ENCODE assay signal across 13 mouse cellular contexts in genomic region chr2:148743001-148743400, GRCm38 (mm10). TPM values are rescaled to one million over a fixed set of nuclear protein-coding genes. Genes with fewer than 3 reads are reported as not detected.
DNase-seq lines count a peak whose midpoint lies in the region; ATAC-seq lines count a peak whose summit lies in the region.
"Had no signal": no experiment of that assay in that cellular context is flagged by ENCODE, and none has a peak within 500 bp of the region (broad histone marks: within the 10 kb centered on the region; RNA-seq: fewer than 3 reads in every experiment).

No protein-coding gene starts in this region.

- H3K27me3 ChIP-seq in kidney, embryonic 15.5 days = no peaks in the 10 kb centered on the region
- H3K27me3 ChIP-seq: limb, embryonic 13.5 days had no signal

- no peaks in the 10 kb centered on the region for H3K36me3 ChIP-seq in kidney, embryonic 15.5 days
- H3K36me3 ChIP-seq: limb, embryonic 13.5 days had no signal

- 81% methylated on average over 3 of the region's 3 CpGs for whole genome bisulfite sequencing in kidney, embryonic 15.5 days

- H3K27ac ChIP-seq in kidney, embryonic 15.5 days = no peak overlapping the region
- H3K27ac ChIP-seq: limb, embryonic 13.5 days had no signal

- H3K9me3 ChIP-seq in kidney, embryonic 15.5 days (replicated peaks) = no peaks in the 10 kb centered on the region
- H3K9me3 ChIP-seq: limb, embryonic 13.5 days had no signal

- DNase-seq in kidney, adult 11 months = peak; percentile 21
- DNase-seq in cerebellum, adult 11-12 months = peak; percentile 97
- peak; percentile 21 to 23 for DNase-seq in frontal cortex, postnatal 10 days (ENCODE audit: low spot score in 2 of 2)
- DNase-seq in right cerebral cortex, adult 18-20 months = peak; percentile 67
- no peak for DNase-seq in adrenal gland, adult 2 months
- DNase-seq in embryo, embryonic 10.5 days (ENCODE audit: low spot score) = no peak
- DNase-seq: embryo, embryonic 11 days; lung, postnatal 36 days had no signal

- H3K9ac ChIP-seq in kidney, embryonic 15.5 days = no peak overlapping the region
- H3K9ac ChIP-seq: limb, embryonic 13.5 days had no signal

- ATAC-seq in kidney, embryonic 15.5 days (replicated peaks; ENCODE audit: low FRiP score) = no peak
- no peak for ATAC-seq in erythroid progenitor cell, adult 5-6 weeks (replicated peaks; ENCODE audit: low FRiP score, poor library complexity, severe bottlenecking)

- H3K4me2 ChIP-seq in kidney, embryonic 15.5 days = no peak overlapping the region
- H3K4me2 ChIP-seq: limb, embryonic 13.5 days had no signal

- no peak overlapping the region for H3K4me3 ChIP-seq in kidney, embryonic 15.5 days (replicated peaks)
- H3K4me3 ChIP-seq: limb, embryonic 13.5 days; myocyte had no signal

- H3K4me1 ChIP-seq in kidney, embryonic 15.5 days = no peaks in the 10 kb centered on the region
- H3K4me1 ChIP-seq: limb, embryonic 13.5 days had no signal

RNA-seq across cellular contexts. Expression of gene Cstl1, which starts 7.2 kb away (rescaled TPM):
- polyA plus RNA-seq in kidney, embryonic 15.5 days (2015; fragmentation: Nextera tagmentation; extraction: Ambion mirVana) = not detected in 2 replicates
- not detected in 2 replicates for total RNA-seq in erythroid progenitor cell, adult 5-6 weeks (2015; ENCODE audit: low replicate concordance)
- not detected in 2 replicates for total RNA-seq in erythroid progenitor cell, adult 5-6 weeks (2017; ENCODE audit: low replicate concordance)
- total RNA-seq in adrenal gland, adult 2 months (2021) = under 1 TPM in 1 of 2 experiments, not detected in 1; 0.62 TPM
- polyA plus RNA-seq in adrenal gland, adult 2 months (2012; rRNA removed) = not detected in 2 replicates
- polyA plus RNA-seq: limb, embryonic 13.5 days; urinary bladder, adult 2 months had no signal

RNA-seq across cellular contexts. Expression of gene Napb, which starts 10.7 kb away (rescaled TPM):
- 3.1 and 3.2 TPM in 2 replicates for polyA plus RNA-seq in kidney, embryonic 15.5 days (2015; fragmentation: Nextera tagmentation; extraction: Ambion mirVana)
- total RNA-seq in erythroid progenitor cell, adult 5-6 weeks (2015; ENCODE audit: low replicate concordance) = 0.72 TPM in 1 of 2 replicates, not detected in the other
- total RNA-seq in erythroid progenitor cell, adult 5-6 weeks (2017; ENCODE audit: low replicate concordance) = not detected in 2 replicates
- total RNA-seq in adrenal gland, adult 2 months (2021) = 1 to 10 TPM; 4.8 to 5.1 TPM
- polyA plus RNA-seq in adrenal gland, adult 2 months (2012; rRNA removed) = 0.49 and 0.61 TPM in 2 replicates

RNA-seq across cellular contexts. Expression of gene Cst11, which starts 28.3 kb away (rescaled TPM):
- polyA plus RNA-seq in kidney, embryonic 15.5 days (2015; fragmentation: Nextera tagmentation; extraction: Ambion mirVana) = not detected in 2 replicates
- not detected in 2 replicates for total RNA-seq in erythroid progenitor cell, adult 5-6 weeks (2015; ENCODE audit: low replicate concordance)
- not detected in 2 replicates for total RNA-seq in erythroid progenitor cell, adult 5-6 weeks (2017; ENCODE audit: low replicate concordance)
- not detected for total RNA-seq in adrenal gland, adult 2 months (2021)
- polyA plus RNA-seq in adrenal gland, adult 2 months (2012; rRNA removed) = not detected in 2 replicates
- polyA plus RNA-seq: limb, embryonic 13.5 days; myocyte; urinary bladder, adult 2 months had no signal

RNA-seq across cellular contexts. Expression of gene 8030411F24Rik, which starts 38.8 kb away (rescaled TPM):
- polyA plus RNA-seq in kidney, embryonic 15.5 days (2015; fragmentation: Nextera tagmentation; extraction: Ambion mirVana) = not detected in 2 replicates
- not detected in 2 replicates for total RNA-seq in erythroid progenitor cell, adult 5-6 weeks (2015; ENCODE audit: low replicate concordance)
- total RNA-seq in erythroid progenitor cell, adult 5-6 weeks (2017; ENCODE audit: low replicate concordance) = not detected in 2 replicates
- not detected for total RNA-seq in adrenal gland, adult 2 months (2021)
- not detected in 2 replicates for polyA plus RNA-seq in adrenal gland, adult 2 months (2012; rRNA removed)
- polyA plus RNA-seq: limb, embryonic 13.5 days; myocyte; urinary bladder, adult 2 months had no signal

RNA-seq across cellular contexts. Expression of gene Cst12, which starts 46.2 kb away (rescaled TPM):
- polyA plus RNA-seq in kidney, embryonic 15.5 days (2015; fragmentation: Nextera tagmentation; extraction: Ambion mirVana) = not detected in 2 replicates
- total RNA-seq in erythroid progenitor cell, adult 5-6 weeks (2015; ENCODE audit: low replicate concordance) = not detected in 2 replicates
- not detected in 2 replicates for total RNA-seq in erythroid progenitor cell, adult 5-6 weeks (2017; ENCODE audit: low replicate concordance)
- total RNA-seq in adrenal gland, adult 2 months (2021) = not detected
- not detected in 2 replicates for polyA plus RNA-seq in adrenal gland, adult 2 months (2012; rRNA removed)
- polyA plus RNA-seq: limb, embryonic 13.5 days; myocyte; urinary bladder, adult 2 months had no signal

Comparison
In these comparisons a context has a peak if more than half of its experiments do, and no peak if none do; other contexts are left out.
1. DNase-seq: peak in kidney, adult 11 months (single experiment), cerebellum, adult 11-12 months (single experiment), frontal cortex, postnatal 10 days (2 of 2) and right cerebral cortex, adult 18-20 months (single experiment); none in adrenal gland, adult 2 months (single experiment) and embryo, embryonic 10.5 days (single experiment).